ENCODE assay signal across 16 mouse cellular contexts in genomic region chrX:53645885-53646284, GRCm38 (mm10). TPM values are rescaled to one million over a fixed set of nuclear protein-coding genes. Genes with fewer than 3 reads are reported as not detected.
DNase-seq lines count a peak whose midpoint lies in the region.
"Had no signal": no experiment of that assay in that cellular context is flagged by ENCODE, and none has a peak within 500 bp of the region (broad histone marks: within the 10 kb centered on the region; RNA-seq: fewer than 3 reads in every experiment).

No protein-coding gene starts in this region.

- peak; percentile 2 to 13 for DNase-seq in heart, adult 9 months (ENCODE audit: low spot score in 2 of 2)
- DNase-seq in heart, postnatal 4 days = no peak
- DNase-seq in NIH3T3 (ENCODE audit: low read depth) = peak; percentile 3
- DNase-seq in brain, adult 2 months (ENCODE audit: low read depth, low spot score) = peak; percentile 28
- peak; percentile 7 for DNase-seq in lung, postnatal 14 days
- DNase-seq in ovary, postnatal 10 days (ENCODE audit: low spot score) = no peak
- DNase-seq in cerebellum, postnatal 4 days (ENCODE audit: low spot score in 2 of 2) = no peak
- DNase-seq: adrenal gland, postnatal 14 days; cerebellum, adult 9-11 months; kidney, adult 2 months; liver, embryonic 13.5 days; thymus, postnatal 14 days had no signal

RNA-seq across cellular contexts. Expression of gene Rtl8a, which starts 2.4 kb away (rescaled TPM):
- 100 to 1,000 TPM; 203 to 228 TPM for total RNA-seq in heart, postnatal 4 days (2021)

RNA-seq across cellular contexts. Expression of gene Rtl8b, which starts 24.3 kb away (rescaled TPM):
- total RNA-seq in heart, postnatal 4 days (2021) = 100 to 1,000 TPM; 131 to 154 TPM

RNA-seq across cellular contexts. Expression of gene Gm14597, which starts 37.1 kb away (rescaled TPM):
- total RNA-seq in heart, postnatal 4 days (2021) = not detected
- total RNA-seq: adrenal gland, postnatal 14 days; gastrocnemius, adult 18-20 months; granulocyte monocyte progenitor cell, adult 5-6 weeks; layer of hippocampus, postnatal 14 days; left cerebral cortex, postnatal 10 days had no signal

RNA-seq across cellular contexts. Expression of gene Rtl8c, which starts 38.1 kb away (rescaled TPM):
- 10 to 100 TPM; 28.5 to 32.2 TPM for total RNA-seq in heart, postnatal 4 days (2021)

Comparison
In these comparisons a context has a peak if more than half of its experiments do, and no peak if none do; other contexts are left out.
1. DNase-seq: peak in heart, adult 9 months (2 of 2), NIH3T3 (single experiment), brain, adult 2 months (single experiment) and lung, postnatal 14 days (single experiment); none in heart, postnatal 4 days (single experiment), ovary, postnatal 10 days (single experiment) and cerebellum, postnatal 4 days (0 of 2).